Mouse (Mus musculus): Measurements from ENCODE around the gene Lrrc20.

DNA sequence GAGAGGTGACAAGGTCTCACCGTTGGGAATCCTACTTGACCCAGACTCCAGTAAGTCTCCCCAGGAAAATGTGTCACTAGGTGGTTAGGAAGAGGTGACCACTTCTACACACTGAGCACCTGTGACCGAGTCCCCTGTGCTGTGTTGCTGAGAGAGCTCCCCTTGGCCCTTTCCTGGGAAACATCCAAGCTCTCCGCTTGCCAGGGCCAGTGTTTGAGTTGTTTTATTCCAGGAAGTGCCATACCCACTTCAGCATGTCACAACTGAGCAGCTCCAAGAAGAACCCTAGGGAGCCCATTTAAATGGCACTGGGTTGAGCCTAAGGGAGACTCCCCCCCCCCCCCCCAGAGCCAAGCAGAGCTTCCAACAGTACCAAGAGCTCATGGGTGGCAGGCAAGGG, 150.9 kb downstream of the Lrrc20 start:
- no peak for TF ChIP-seq CTCF (IDR thresholded peaks at IDR 0.05; ENCODE audit: low read depth)
- TF ChIP-seq EP300 (optimal IDR thresholded peaks at IDR 0.05), result no peak
